In the genomic region with DNA sequence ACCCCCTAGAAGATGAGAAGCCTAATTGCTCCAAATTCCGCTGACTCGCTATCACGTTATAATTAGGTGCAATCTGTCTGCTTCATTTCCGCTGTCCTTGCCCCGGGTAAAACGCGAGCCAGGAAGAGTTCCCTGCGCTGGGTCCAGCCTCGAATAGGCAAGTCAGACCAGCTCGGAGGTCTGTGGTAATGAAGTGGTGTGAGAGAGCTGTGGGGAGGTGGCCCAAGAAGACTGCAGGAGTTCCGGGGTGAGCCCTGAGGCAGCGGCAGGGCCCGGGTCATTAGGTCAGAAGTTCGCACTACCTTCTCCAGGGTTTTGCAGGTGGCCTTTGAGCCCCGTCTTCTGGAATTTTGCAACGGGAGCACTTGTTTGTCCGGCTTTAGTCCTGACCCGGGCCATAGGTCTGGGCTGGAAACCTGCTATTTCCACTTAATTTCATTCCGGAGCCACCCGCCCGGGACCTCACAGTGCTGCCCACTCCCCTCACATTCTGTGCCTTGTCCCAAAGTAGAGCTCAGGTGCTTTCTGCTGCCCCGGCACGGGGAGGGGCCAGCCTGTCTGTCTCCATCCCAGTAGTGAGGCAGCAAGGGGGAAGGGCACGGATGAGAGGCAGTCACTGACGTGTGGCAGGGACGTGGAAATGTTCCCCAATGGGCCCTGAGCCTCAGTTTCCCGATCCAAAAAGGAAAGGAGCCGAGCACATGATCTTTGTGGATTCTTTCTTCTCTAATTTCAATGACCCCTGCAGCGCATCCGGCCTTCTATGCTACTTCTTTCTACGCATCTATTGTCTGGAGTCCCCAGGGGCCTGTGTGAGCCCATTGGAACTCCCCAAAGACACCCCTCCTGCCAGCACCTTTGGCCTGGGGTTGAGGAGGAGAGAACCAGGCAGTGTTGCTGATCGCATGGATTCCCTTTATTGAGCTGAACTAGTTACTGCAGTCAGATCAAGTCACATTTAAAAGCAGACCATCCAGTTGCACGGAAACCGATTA, we compare ENCODE assay signal across 10 mouse cellular contexts.
DNase-seq lines count a peak whose midpoint lies in the region; ATAC-seq lines count a peak whose summit lies in the region.
"Had no signal": no experiment of that assay in that cellular context is flagged by ENCODE, and none has a peak within 500 bp of the region (broad histone marks: within the 10 kb centered on the region; RNA-seq: fewer than 3 reads in every experiment).

No protein-coding gene starts in this region.

- WGBS in kidney, embryonic 16.5 days = 16% methylated on average over 34 of the region's 34 CpGs
- WGBS in intestine, embryonic 15.5 days = 34% methylated on average over 34 of the region's 34 CpGs

- H3K4me3 ChIP-seq in kidney, embryonic 16.5 days (ENCODE audit: low read length) = peak overlapping the region; percentile 36
- H3K4me3 ChIP-seq in intestine, embryonic 15.5 days (replicated peaks) = 0 out of 2 replicates have a peak overlapping the region, but pooled peaks have one; percentile 19

- H3K4me1 ChIP-seq in kidney, embryonic 16.5 days (ENCODE audit: insufficient read depth, low read length) = peaks cover 44% of the 10 kb centered on the region
- peaks cover 31% of the 10 kb centered on the region for H3K4me1 ChIP-seq in intestine, embryonic 15.5 days (replicated peaks)

- no peaks in the 10 kb centered on the region for H3K9me3 ChIP-seq in kidney, embryonic 16.5 days (ENCODE audit: low read length)
- no peaks in the 10 kb centered on the region for H3K9me3 ChIP-seq in intestine, embryonic 15.5 days

- H3K9ac ChIP-seq in kidney, embryonic 16.5 days (replicated peaks; ENCODE audit: low read length) = no peak overlapping the region
- no peak overlapping the region for H3K9ac ChIP-seq in intestine, embryonic 15.5 days

- no peak for DNase-seq in kidney, adult 11 months
- peak; percentile 60 for DNase-seq in embryo, embryonic 10.5 days (ENCODE audit: low spot score)
- DNase-seq in natural killer cell, adult 2 months (ENCODE audit: low spot score in 2 of 2) = peak; percentile 2 to 20
- DNase-seq in adrenal gland, adult 8-10 months = no peak
- no peak for DNase-seq in ovary, adult 18-20 months (ENCODE audit: low spot score)
- DNase-seq: thymus, postnatal 4 days had no signal

- no peak overlapping the region for H3K27ac ChIP-seq in kidney, embryonic 16.5 days (ENCODE audit: low read length)
- no peak overlapping the region for H3K27ac ChIP-seq in intestine, embryonic 15.5 days
- H3K27ac ChIP-seq: macrophage had no signal

- H3K27me3 ChIP-seq in kidney, embryonic 16.5 days (ENCODE audit: insufficient read depth, low read length) = peaks cover 19% of the 10 kb centered on the region; the same call in 1 of the 2 replicates
- H3K27me3 ChIP-seq in intestine, embryonic 15.5 days (replicated peaks) = peaks cover 32% of the 10 kb centered on the region

- no peaks in the 10 kb centered on the region for H3K36me3 ChIP-seq in kidney, embryonic 16.5 days (ENCODE audit: insufficient read depth, low read length)
- H3K36me3 ChIP-seq in intestine, embryonic 15.5 days = no peaks in the 10 kb centered on the region

- no peak for ATAC-seq in kidney, embryonic 16.5 days (ENCODE audit: low FRiP score, low TSS enrichment)
- ATAC-seq in intestine, embryonic 15.5 days = no peak
- ATAC-seq in erythroid progenitor cell, adult 5-6 weeks (replicated peaks; ENCODE audit: low FRiP score, poor library complexity, severe bottlenecking) = no peak

- peak overlapping the region; percentile 68 for H3K4me2 ChIP-seq in kidney, embryonic 16.5 days (replicated peaks; ENCODE audit: low read depth, low read length)
- peak overlapping the region; percentile 57 for H3K4me2 ChIP-seq in intestine, embryonic 15.5 days (replicated peaks)

Comparison
In these comparisons a context has a peak if more than half of its experiments do, and no peak if none do; other contexts are left out.
1. DNase-seq: peak in embryo, embryonic 10.5 days (single experiment) and natural killer cell, adult 2 months (2 of 2); none in kidney, adult 11 months (single experiment), adrenal gland, adult 8-10 months (single experiment) and ovary, adult 18-20 months (single experiment).